Mouse (Mus musculus): ENCODE measurements around the gene Olfr1358.

- no peak for TF ChIP-seq CTCF (IDR thresholded peaks at IDR 0.05; ENCODE audit: low read depth)
- TF ChIP-seq EP300 (IDR thresholded peaks at IDR 0.05; ENCODE audit: low read depth), result no peak
These were observed 43.8 kb upstream of the Olfr1358 start for GRCm38 (mm10) chr10:78473434-78473833.
